In genomic region chr19:40762023-40762759, GRCm38 (mm10) we compare ENCODE assay signal across 8 mouse cellular contexts. TPM values are rescaled to one million over a fixed set of nuclear protein-coding genes. Genes with fewer than 3 reads are reported as not detected.
DNase-seq lines count a peak whose midpoint lies in the region; ATAC-seq and TF ChIP-seq lines count a peak whose summit lies in the region.

No protein-coding gene starts in this region.

- peak overlapping the region; percentile 70 for H3K4me2 ChIP-seq in heart, embryonic 12.5 days
- peak overlapping the region; percentile 61 for H3K4me2 ChIP-seq in kidney, postnatal 0 days (ENCODE audit: low read length)
- H3K4me2 ChIP-seq in liver, embryonic 12.5 days: peak overlapping the region; percentile 60

- peaks cover 74% of the 10 kb centered on the region for H3K27me3 ChIP-seq in heart, embryonic 12.5 days (replicated peaks)
- no peaks in the 10 kb centered on the region for H3K27me3 ChIP-seq in kidney, postnatal 0 days (ENCODE audit: insufficient read depth, low read length)
- 0 out of 2 replicates have a peak, but pooled peaks cover 4% of the 10 kb centered on the region for H3K27me3 ChIP-seq in liver, embryonic 12.5 days (replicated peaks)
- no peaks in the 10 kb centered on the region for H3K27me3 ChIP-seq in thymus, adult 2 months (ENCODE audit: control insufficient read depth, insufficient read depth, low read length)

- H3K27ac ChIP-seq in heart, embryonic 12.5 days (ENCODE audit: poor library complexity, severe bottlenecking): no peak overlapping the region
- no peak overlapping the region for H3K27ac ChIP-seq in kidney, postnatal 0 days
- no peak overlapping the region for H3K27ac ChIP-seq in liver, embryonic 12.5 days
- H3K27ac ChIP-seq in thymus, adult 2 months (ENCODE audit: control insufficient read depth, insufficient read depth, low read length): no peak overlapping the region

- no peak for TF ChIP-seq CTCF in kidney, postnatal 0 days (IDR thresholded peaks at IDR 0.05; ENCODE audit: low read depth)
- no peak for TF ChIP-seq CTCF in thymus, adult 2 months (IDR thresholded peaks at IDR 0.05; ENCODE audit: borderline replicate concordance, control insufficient read depth, extremely low read depth, insufficient read depth, low read length, poor library complexity)

- peak overlapping the region; percentile 44 for H3K4me3 ChIP-seq in heart, embryonic 12.5 days
- H3K4me3 ChIP-seq in kidney, postnatal 0 days (replicated peaks; ENCODE audit: low read depth, low read length): peak overlapping the region; percentile 18
- peak overlapping the region; percentile 42 for H3K4me3 ChIP-seq in liver, embryonic 12.5 days
- peak overlapping the region; percentile 53 for H3K4me3 ChIP-seq in thymus, adult 2 months (ENCODE audit: control insufficient read depth, insufficient read depth, low read length)

- TF ChIP-seq POLR2A in thymus, adult 2 months (IDR thresholded peaks at IDR 0.05; ENCODE audit: control insufficient read depth, extremely low read depth, insufficient read depth, low read length, poor library complexity): no peak

- peak; percentile 23 for DNase-seq in T-cell, adult 2 months (ENCODE audit: low spot score)
- peak; percentile 27 for DNase-seq in embryo, embryonic 10.5 days (ENCODE audit: low spot score)
- no peak for DNase-seq in kidney, postnatal 0 days (ENCODE audit: low spot score)
- peak; percentile 66 for DNase-seq in naive thymus-derived CD4-positive, alpha-beta T cell, adult 2 months (ENCODE audit: low read depth)
- peak; percentile 19 for DNase-seq in thymus, adult 2 months
- no peak for DNase-seq in cerebellum, adult 18-20 months

- 0 out of 2 replicates have a peak, but pooled peaks cover 3% of the 10 kb centered on the region for H3K4me1 ChIP-seq in heart, embryonic 12.5 days (replicated peaks)
- no peaks in the 10 kb centered on the region for H3K4me1 ChIP-seq in kidney, postnatal 0 days (replicated peaks; ENCODE audit: insufficient read depth, low read length)
- H3K4me1 ChIP-seq in liver, embryonic 12.5 days: peaks cover 58% of the 10 kb centered on the region
- no peaks in the 10 kb centered on the region for H3K4me1 ChIP-seq in thymus, adult 2 months (replicated peaks; ENCODE audit: control insufficient read depth, insufficient read depth, low read length)

- H3K36me3 ChIP-seq in heart, embryonic 12.5 days: no peaks in the 10 kb centered on the region
- no peaks in the 10 kb centered on the region for H3K36me3 ChIP-seq in kidney, postnatal 0 days (ENCODE audit: insufficient read depth, low read length)
- H3K36me3 ChIP-seq in liver, embryonic 12.5 days: peaks cover 20% of the 10 kb centered on the region
- H3K36me3 ChIP-seq in thymus, adult 2 months (ENCODE audit: control insufficient read depth, insufficient read depth, low read length): no peaks in the 10 kb centered on the region

- H3K9ac ChIP-seq in heart, embryonic 12.5 days: peak overlapping the region; percentile 44; the same call in 1 of the 2 replicates
- H3K9ac ChIP-seq in kidney, postnatal 0 days (ENCODE audit: low read depth, low read length): peak overlapping the region; percentile 31; the same call in 1 of the 2 replicates
- peak overlapping the region; percentile 39; the same call in 1 of the 2 replicates for H3K9ac ChIP-seq in liver, embryonic 12.5 days

- WGBS in heart, embryonic 12.5 days: 32% methylated on average over 22 of the region's 22 CpGs
- 29% methylated on average over 22 of the region's 22 CpGs for WGBS in kidney, postnatal 0 days
- WGBS in liver, embryonic 12.5 days (ENCODE audit: insufficient replicate concordance): 41% methylated on average over 22 of the region's 22 CpGs
- WGBS in thymus, adult 2 months: 53% methylated on average over 22 of the region's 22 CpGs

- no peaks in the 10 kb centered on the region for H3K9me3 ChIP-seq in heart, embryonic 12.5 days (replicated peaks)
- no peaks in the 10 kb centered on the region for H3K9me3 ChIP-seq in kidney, postnatal 0 days (replicated peaks; ENCODE audit: low read length)
- H3K9me3 ChIP-seq in liver, embryonic 12.5 days (replicated peaks): no peaks in the 10 kb centered on the region

- no peak for ATAC-seq in heart, embryonic 12.5 days (ENCODE audit: insufficient number of reproducible peaks, low FRiP score)
- no peak for ATAC-seq in kidney, postnatal 0 days (replicated peaks; ENCODE audit: low FRiP score, low read depth)
- 0 out of 2 replicates have a peak, but pooled peaks have one; percentile 27 for ATAC-seq in liver, embryonic 12.5 days

RNA-seq across cellular contexts. Expression of gene Cc2d2b, which starts 13.6 kb away (rescaled TPM):
- polyA plus RNA-seq in heart, embryonic 12.5 days (2016; fragmentation: Nextera tagmentation; extraction: Ambion mirVana): 0.04 and 0.28 TPM in 2 replicates
- polyA plus RNA-seq in kidney, postnatal 0 days (2015; fragmentation: Nextera tagmentation; extraction: Ambion mirVana): 0.11 TPM in 1 of 2 replicates, not detected in the other
- polyA plus RNA-seq in liver, embryonic 12.5 days (2016; fragmentation: Nextera tagmentation; extraction: Ambion mirVana): 2.2 and 3.1 TPM in 2 replicates
- polyA plus RNA-seq in thymus, adult 2 months (2012; rRNA removed): not detected in 2 replicates

Comparison
In these comparisons a context has a peak if more than half of its experiments do, and no peak if none do; other contexts are left out.
1. DNase-seq: peak in T-cell, adult 2 months (single experiment), embryo, embryonic 10.5 days (single experiment), naive thymus-derived CD4-positive, alpha-beta T cell, adult 2 months (single experiment) and thymus, adult 2 months (single experiment); none in kidney, postnatal 0 days (single experiment) and cerebellum, adult 18-20 months (0 of 2).
2. Peak in every context shown above with its lines, with median percentiles within 50 percentile points of each other: H3K4me2 ChIP-seq, H3K4me3 ChIP-seq and H3K9ac ChIP-seq.